Mouse (Mus musculus) erythroblast, embryonic 14.5 days (primary cell): ENCODE data around the gene Mrpl1.

Source experiments
- GATA1 ChIP-seq: IDR thresholded peaks from 2 replicates; pipeline ENCODE4 v1.6.1; 2012; ENCODE audit warnings: low read length, inconsistent platforms, mixed read lengths
- TAL1 ChIP-seq: IDR thresholded peaks from 3 replicates; pipeline ENCODE4 v1.6.1; 2012; ENCODE audit warnings: low read length, inconsistent platforms, mixed read lengths

DNA sequence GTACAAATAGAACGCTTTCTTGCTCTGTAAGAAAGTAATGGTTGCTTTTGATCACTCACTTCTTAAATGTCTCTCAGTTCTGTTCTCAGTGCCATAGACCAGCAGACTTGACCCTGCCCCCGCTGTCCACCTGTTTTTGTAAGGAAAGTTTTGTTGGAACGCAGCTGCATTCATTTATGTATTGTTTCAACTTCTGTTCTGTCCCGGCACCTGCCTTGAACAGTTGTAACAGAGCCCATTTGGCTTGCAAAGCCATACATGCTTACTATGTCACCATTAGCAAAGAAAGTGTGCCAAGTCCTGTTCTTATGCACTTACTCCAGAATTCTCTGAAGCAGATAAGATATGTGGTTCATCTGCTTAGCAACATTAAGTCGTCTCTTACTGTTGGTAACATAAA lies 48.9 kb downstream of the Mrpl1 start:
- TF ChIP-seq TAL1 = no peak
- no peak for TF ChIP-seq GATA1
